Mouse (Mus musculus): Measurements from ENCODE around the gene Olfr554. TPM values are rescaled to one million over a fixed set of nuclear protein-coding genes. Genes with fewer than 3 reads are reported as not detected.
"Not testable (repeated sequence)": the region's sequence is repeated elsewhere in the genome, so short reads cannot be mapped to it uniquely, and the experiment has no call there.

The Olfr554 gene
- not detected in 2 replicates for polyA plus RNA-seq (2015; fragmentation: Nextera tagmentation; extraction: Ambion mirVana)

DNA sequence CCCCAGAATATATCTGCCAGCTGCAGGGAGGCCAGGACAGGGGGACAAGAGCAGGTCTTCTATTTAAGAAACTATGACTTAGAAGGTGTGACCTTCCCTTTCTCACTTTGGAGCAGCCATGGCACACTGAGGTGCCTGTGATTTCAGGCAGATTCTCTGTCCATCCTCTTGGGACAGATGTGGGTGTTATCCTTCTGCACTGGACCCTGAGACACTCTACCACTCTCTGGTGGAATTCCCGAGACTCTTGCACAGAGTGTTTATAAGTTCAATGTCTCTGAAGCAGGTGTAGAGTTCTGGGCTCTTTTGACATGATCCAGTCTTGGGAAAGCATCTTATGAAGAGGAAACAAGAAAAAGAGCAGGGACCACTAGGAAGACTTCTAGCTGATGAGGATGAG, at the start of gene Olfr554:
Gene Olfr554 (plus strand): TSS at position 301 of the 400 bp plus-strand sequence.
- H3K4me1 ChIP-seq (replicated peaks) = no peaks in the 10 kb centered on the region
- no peak within 1 kb of the TSS for H3K4me3 ChIP-seq (replicated peaks)
- no peaks in the 10 kb centered on the region for H3K27me3 ChIP-seq (replicated peaks)
- H3K9me3 ChIP-seq = no peaks in the 10 kb centered on the region
- no peaks in the 10 kb centered on the region for H3K36me3 ChIP-seq
- no peak within 1 kb of the TSS for H3K9ac ChIP-seq
- WGBS = 71% methylated on average over 1 of the region's 1 CpGs
- no peak within 1 kb of the TSS for H3K4me2 ChIP-seq (replicated peaks)
- H3K27ac ChIP-seq = no peak within 1 kb of the TSS
- no peak for ATAC-seq

DNA sequence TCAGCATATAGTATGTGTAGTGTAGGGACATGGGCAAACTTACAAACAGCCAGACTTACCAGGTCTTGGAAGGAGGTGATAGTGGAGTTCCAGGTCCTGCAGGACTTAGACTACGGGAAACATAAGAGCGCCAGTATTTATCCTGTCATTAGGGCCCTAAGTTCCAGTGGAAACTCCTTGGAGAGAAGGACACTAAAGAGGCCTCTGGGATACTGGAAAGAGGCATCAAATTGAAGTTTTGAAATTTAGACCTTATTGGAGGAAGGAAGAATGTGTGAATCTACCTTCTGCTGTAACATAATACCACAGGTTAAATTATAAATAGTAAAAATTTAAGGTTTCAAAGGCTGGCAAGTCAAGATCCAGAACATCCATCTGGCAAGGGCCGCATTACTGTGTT, 46.4 kb upstream of the Olfr554 start, which contains the start of gene Olfr551:
Gene Olfr551 (minus strand): TSS at position 101 of the 400 bp plus-strand sequence.
- H3K9me3 ChIP-seq = no peaks in the 10 kb centered on the region
- 93% methylated on average over 3 of the region's 3 CpGs for WGBS
- no peak within 1 kb of the TSS for H3K4me3 ChIP-seq (replicated peaks)
- no peak for ATAC-seq
- no peaks in the 10 kb centered on the region for H3K27me3 ChIP-seq (replicated peaks)
- no peak within 1 kb of the TSS for H3K27ac ChIP-seq
- H3K4me2 ChIP-seq (replicated peaks) = no peak within 1 kb of the TSS
- H3K36me3 ChIP-seq = no peaks in the 10 kb centered on the region
- H3K9ac ChIP-seq = no peak within 1 kb of the TSS
- H3K4me1 ChIP-seq (replicated peaks) = no peaks in the 10 kb centered on the region

DNA sequence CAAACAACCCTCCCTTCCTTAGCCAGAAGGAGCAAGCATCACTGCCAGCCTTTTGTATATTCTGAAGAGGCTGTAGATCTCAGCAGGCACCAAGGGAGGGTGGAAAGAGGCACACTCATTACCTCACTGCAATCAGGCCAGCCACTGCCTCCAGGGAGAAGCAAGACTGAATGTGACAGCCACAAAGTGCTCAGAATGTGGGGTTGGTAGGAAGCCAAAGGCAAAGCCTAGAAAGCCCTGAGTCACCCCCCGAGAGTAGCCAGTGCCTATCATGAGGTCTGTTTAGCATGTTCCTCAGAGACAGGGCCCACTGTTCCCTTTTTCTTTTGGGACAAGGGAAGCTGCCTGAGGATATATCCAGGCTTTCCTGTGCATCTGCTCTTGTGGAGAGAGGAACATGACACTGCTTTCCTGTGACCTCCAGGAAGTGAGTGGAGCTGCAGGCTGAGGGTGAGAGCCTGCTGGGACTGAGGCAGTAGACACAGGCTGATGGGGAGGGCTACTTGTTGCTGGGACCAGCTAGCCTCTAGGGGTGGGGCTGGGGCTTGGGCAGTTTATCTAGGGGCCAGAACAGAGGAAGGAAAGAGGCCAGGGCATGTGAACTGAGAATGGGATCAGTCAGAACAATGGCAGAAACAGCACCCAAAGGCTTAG, 40.7 kb upstream of the Olfr554 start, which contains the start of gene Olfr552:
Gene Olfr552 (plus strand): TSS at position 393 of the 654 bp plus-strand sequence.
- no peak for ATAC-seq
- H3K36me3 ChIP-seq = no peaks in the 10 kb centered on the region
- H3K27ac ChIP-seq = no peak within 1 kb of the TSS
- H3K4me2 ChIP-seq (replicated peaks) = no peak within 1 kb of the TSS
- no peak within 1 kb of the TSS for H3K9ac ChIP-seq
- no peaks in the 10 kb centered on the region for H3K4me1 ChIP-seq (replicated peaks)
- no peaks in the 10 kb centered on the region for H3K27me3 ChIP-seq (replicated peaks)
- no peak within 1 kb of the TSS for H3K4me3 ChIP-seq (replicated peaks)
- no peaks in the 10 kb centered on the region for H3K9me3 ChIP-seq
- 83% methylated on average over 1 of the region's 1 CpGs for WGBS

DNA sequence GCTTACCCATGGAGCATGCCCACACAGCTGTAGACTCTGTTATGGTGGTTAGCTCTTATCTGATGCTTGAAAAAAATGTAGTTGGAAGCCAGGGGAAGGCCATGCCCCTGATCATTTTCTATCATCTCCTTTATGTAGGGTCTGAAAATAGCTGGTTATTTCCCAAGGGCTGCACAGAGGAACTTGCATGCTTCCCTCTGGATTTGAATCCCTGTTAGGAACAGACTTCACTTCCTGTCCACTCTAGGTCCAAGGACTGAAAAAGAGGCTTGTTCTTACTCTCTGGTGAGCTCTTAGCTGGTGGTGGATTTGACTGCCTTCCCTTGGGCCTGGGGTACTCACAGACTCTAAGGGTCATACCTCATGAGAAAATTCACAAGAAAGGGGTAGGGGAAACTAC, 20.1 kb upstream of the Olfr554 start, which contains the start of gene Olfr553:
Gene Olfr553 (minus strand): TSS at position 101 of the 400 bp plus-strand sequence.
- Histone ChIP-seq H3K9ac (no peak within 1 kb of the TSS), H3K4me1 (replicated peaks) (no peaks in the 10 kb centered on the region), H3K27ac (no peak within 1 kb of the TSS), H3K27me3 (replicated peaks) (no peaks in the 10 kb centered on the region), H3K36me3 (no peaks in the 10 kb centered on the region), H3K9me3 (no peaks in the 10 kb centered on the region), H3K4me2 (replicated peaks) (no peak within 1 kb of the TSS), H3K4me3 (replicated peaks) (no peak within 1 kb of the TSS)
- no peak for ATAC-seq

- no peak overlapping the region for H3K4me3 ChIP-seq (replicated peaks)
- peak; percentile 43; the same call in 1 of the 2 replicates for ATAC-seq
- WGBS = 49% methylated on average over 5 of the region's 5 CpGs
- no peak overlapping the region for H3K4me2 ChIP-seq (replicated peaks)
- H3K36me3 ChIP-seq = no peaks in the 10 kb centered on the region
- H3K27ac ChIP-seq = no peak overlapping the region
- no peaks in the 10 kb centered on the region for H3K4me1 ChIP-seq (replicated peaks)
- no peaks in the 10 kb centered on the region for H3K27me3 ChIP-seq (replicated peaks)
- H3K9me3 ChIP-seq = no peaks in the 10 kb centered on the region
- no peak overlapping the region for H3K9ac ChIP-seq
Measured at GRCm38 (mm10) chr7:102619608-102620007, 18.6 kb upstream of the Olfr554 start.

- H3K4me2 ChIP-seq (replicated peaks); H3K9ac ChIP-seq; ATAC-seq; H3K27ac ChIP-seq; H3K27me3 ChIP-seq (replicated peaks); H3K9me3 ChIP-seq; H3K4me3 ChIP-seq (replicated peaks); H3K36me3 ChIP-seq; H3K4me1 ChIP-seq (replicated peaks): not testable (repeated sequence)
- 83% methylated on average over 19 of the region's 19 CpGs for WGBS
Measured at GRCm38 (mm10) chr7:102620368-102620767, 17.9 kb upstream of the Olfr554 start.

DNA sequence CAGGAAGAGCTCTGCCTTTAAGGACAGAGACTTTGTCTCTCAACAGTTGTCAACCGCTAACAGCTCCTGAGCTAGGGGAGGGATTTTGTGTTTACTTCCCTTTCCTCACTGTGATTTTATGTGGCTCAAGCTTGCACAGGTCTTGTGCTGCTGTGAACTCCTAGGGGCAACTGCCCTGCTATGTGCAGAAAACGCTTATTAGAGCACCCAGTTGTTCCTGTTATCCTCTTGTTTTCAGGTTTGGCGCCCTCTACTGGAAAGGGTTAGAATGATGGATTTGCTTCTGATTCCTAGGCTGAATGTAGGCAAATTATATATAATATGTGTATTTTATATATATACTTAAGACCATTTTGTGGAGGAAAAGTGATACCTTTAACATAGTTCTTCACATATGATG, 1.6 kb upstream of the Olfr554 start:
- H3K4me3 ChIP-seq (replicated peaks) = no peak overlapping the region
- 33% methylated on average over 3 of the region's 3 CpGs for WGBS
- H3K27me3 ChIP-seq (replicated peaks) = no peaks in the 10 kb centered on the region
- H3K4me1 ChIP-seq (replicated peaks) = no peaks in the 10 kb centered on the region
- H3K4me2 ChIP-seq (replicated peaks) = no peak overlapping the region
- ATAC-seq = no peak
- H3K9me3 ChIP-seq = no peaks in the 10 kb centered on the region
- H3K9ac ChIP-seq = no peak overlapping the region
- no peak overlapping the region for H3K27ac ChIP-seq
- H3K36me3 ChIP-seq = no peaks in the 10 kb centered on the region

GRCm38 (mm10) chr7:102644945-102645344, 6.7 kb downstream of the Olfr554 start:
- H3K9me3 ChIP-seq; H3K27me3 ChIP-seq (replicated peaks); H3K4me3 ChIP-seq (replicated peaks); H3K9ac ChIP-seq; H3K36me3 ChIP-seq; H3K27ac ChIP-seq; H3K4me1 ChIP-seq (replicated peaks); H3K4me2 ChIP-seq (replicated peaks); ATAC-seq: not testable (repeated sequence)
- WGBS = 82% methylated on average over 4 of the region's 4 CpGs

- no peak within 1 kb of the TSS for H3K4me3 ChIP-seq (replicated peaks)
- no peak within 1 kb of the TSS for H3K27ac ChIP-seq
- no peaks in the 10 kb centered on the region for H3K9me3 ChIP-seq
- 69% methylated on average over 1 of the region's 1 CpGs for WGBS
- no peaks in the 10 kb centered on the region for H3K4me1 ChIP-seq (replicated peaks)
- no peak within 1 kb of the TSS for H3K4me2 ChIP-seq (replicated peaks)
- ATAC-seq = no peak
- H3K9ac ChIP-seq = no peak within 1 kb of the TSS
- no peaks in the 10 kb centered on the region for H3K27me3 ChIP-seq (replicated peaks)
- H3K36me3 ChIP-seq = no peaks in the 10 kb centered on the region
Measured at GRCm38 (mm10) chr7:102658523-102658922, 20.3 kb downstream of the Olfr554 start, which contains the start of gene Olfr555. Olfr555 (plus strand) TSS chr7:102658823.

DNA sequence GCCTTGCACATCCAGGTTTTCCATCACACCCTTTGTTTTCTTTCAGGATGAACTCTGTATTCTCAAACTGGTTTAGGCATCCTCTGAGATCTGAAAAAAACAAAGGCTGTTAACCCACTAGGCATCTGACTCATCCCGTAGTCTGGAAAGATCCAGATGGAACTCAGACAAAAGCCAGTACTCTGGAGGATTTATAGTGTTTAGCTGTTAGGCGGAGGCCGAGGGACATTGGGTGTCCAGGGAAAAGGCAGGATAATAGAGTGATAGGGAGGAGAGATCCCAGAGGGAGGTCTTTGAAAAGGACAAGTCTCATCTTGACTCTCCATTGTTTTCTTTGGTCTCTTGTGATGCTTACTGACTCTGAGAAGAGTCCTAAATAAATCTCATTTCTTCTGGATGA, 26.4 kb downstream of the Olfr554 start, which contains the start of gene Olfr556:
Gene Olfr556 (plus strand): TSS at position 301 of the 400 bp plus-strand sequence.
- H3K27ac ChIP-seq = no peak within 1 kb of the TSS
- no peak within 1 kb of the TSS for H3K9ac ChIP-seq
- no peaks in the 10 kb centered on the region for H3K27me3 ChIP-seq (replicated peaks)
- no peak within 1 kb of the TSS for H3K4me2 ChIP-seq (replicated peaks)
- no peaks in the 10 kb centered on the region for H3K9me3 ChIP-seq
- no peak within 1 kb of the TSS for H3K4me3 ChIP-seq (replicated peaks)
- H3K36me3 ChIP-seq = no peaks in the 10 kb centered on the region
- 37% methylated on average over 3 of the region's 3 CpGs for WGBS
- ATAC-seq = no peak
- no peaks in the 10 kb centered on the region for H3K4me1 ChIP-seq (replicated peaks)

- H3K4me3 ChIP-seq (replicated peaks) = no peak overlapping the region
- H3K4me1 ChIP-seq (replicated peaks) = no peaks in the 10 kb centered on the region
- WGBS = 37% methylated on average over 2 of the region's 2 CpGs
- no peak overlapping the region for H3K27ac ChIP-seq
- no peak overlapping the region for H3K4me2 ChIP-seq (replicated peaks)
- H3K9ac ChIP-seq = no peak overlapping the region
- no peaks in the 10 kb centered on the region for H3K36me3 ChIP-seq
- no peak for ATAC-seq
- no peaks in the 10 kb centered on the region for H3K27me3 ChIP-seq (replicated peaks)
- no peaks in the 10 kb centered on the region for H3K9me3 ChIP-seq
Measured at GRCm38 (mm10) chr7:102665378-102665777, 27.1 kb downstream of the Olfr554 start.

DNA sequence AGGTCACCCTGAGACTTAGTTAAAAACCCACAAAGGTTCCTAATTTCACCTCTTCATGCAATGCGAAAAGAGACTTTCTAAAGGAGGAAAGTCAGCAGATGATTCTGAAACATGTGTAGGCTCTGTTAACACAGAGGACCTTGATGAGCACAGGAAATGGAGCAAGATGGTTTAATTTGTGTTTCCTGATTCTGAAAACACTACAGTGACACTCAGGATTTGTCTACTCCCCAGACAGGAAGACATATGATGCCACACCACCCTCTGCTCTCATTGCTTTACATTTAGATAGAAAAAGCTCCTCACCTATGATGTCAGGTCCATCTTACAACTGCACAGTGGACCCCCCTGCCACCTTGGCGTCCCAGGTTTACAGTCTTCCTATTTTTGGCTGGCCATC, 38.0 kb downstream of the Olfr554 start:
- ATAC-seq = no peak
- H3K4me1 ChIP-seq (replicated peaks) = no peaks in the 10 kb centered on the region
- no peak overlapping the region for H3K4me3 ChIP-seq (replicated peaks)
- no peak overlapping the region for H3K4me2 ChIP-seq (replicated peaks)
- H3K27ac ChIP-seq = no peak overlapping the region
- no peak overlapping the region for H3K9ac ChIP-seq
- H3K9me3 ChIP-seq = no peaks in the 10 kb centered on the region
- H3K27me3 ChIP-seq (replicated peaks) = no peaks in the 10 kb centered on the region
- no peaks in the 10 kb centered on the region for H3K36me3 ChIP-seq
- 85% methylated on average over 2 of the region's 2 CpGs for WGBS

- no peaks in the 10 kb centered on the region for H3K36me3 ChIP-seq
- no peak overlapping the region for H3K4me3 ChIP-seq (replicated peaks)
- no peak overlapping the region for H3K9ac ChIP-seq
- H3K27ac ChIP-seq = no peak overlapping the region
- no peak for ATAC-seq
- no peaks in the 10 kb centered on the region for H3K9me3 ChIP-seq
- no peaks in the 10 kb centered on the region for H3K27me3 ChIP-seq (replicated peaks)
- 94% methylated on average over 1 of the region's 1 CpGs for WGBS
- H3K4me1 ChIP-seq (replicated peaks) = no peaks in the 10 kb centered on the region
- no peak overlapping the region for H3K4me2 ChIP-seq (replicated peaks)
Measured at GRCm38 (mm10) chr7:102681916-102682315, 43.7 kb downstream of the Olfr554 start.
